Mouse (Mus musculus): ENCODE data around the gene Hps4. TPM values are rescaled to one million over a fixed set of nuclear protein-coding genes. Genes with fewer than 3 reads are reported as not detected.
"Not testable (repeated sequence)": the region's sequence is repeated elsewhere in the genome, so short reads cannot be mapped to it uniquely, and the experiment has no call there.

The Hps4 gene
- polyA plus RNA-seq, 1 experiment = 43.5 TPM

- TF ChIP-seq CTCF (conservative IDR thresholded peaks at IDR 0.05; ENCODE audit: insufficient read depth, insufficient read length, low read depth, low read length) (no peak), POLR2A (IDR thresholded peaks at IDR 0.05; ENCODE audit: low read depth, low read length) (no peak)
- Histone ChIP-seq H3K27me3 (replicated peaks; ENCODE audit: control insufficient read depth, insufficient read depth, low read length) (no peaks in the 10 kb centered on the region), H3K4me3 (ENCODE audit: insufficient read depth, low read depth, low read length) (no peak overlapping the region), H3K36me3 (ENCODE audit: control insufficient read depth, insufficient read depth, low read length) (no peaks in the 10 kb centered on the region), H3K27ac (ENCODE audit: insufficient read depth, low read depth, low read length) (no peak overlapping the region), H3K4me1 (ENCODE audit: control insufficient read depth, insufficient read depth, low read length) (no peaks in the 10 kb centered on the region)
- no peak for DNase-seq
- 62% methylated on average over 10 of the region's 10 CpGs for WGBS
These were observed 56.4 kb downstream of the Hps4 start for GRCm38 (mm10) chr5:112399284-112399683.

- TF ChIP-seq CTCF (conservative IDR thresholded peaks at IDR 0.05; ENCODE audit: insufficient read depth, insufficient read length, low read depth, low read length) (no peak), POLR2A (IDR thresholded peaks at IDR 0.05; ENCODE audit: low read depth, low read length) (no peak)
- no peak for DNase-seq
- Histone ChIP-seq H3K27me3 (replicated peaks; ENCODE audit: control insufficient read depth, insufficient read depth, low read length) (no peaks in the 10 kb centered on the region), H3K27ac (ENCODE audit: insufficient read depth, low read depth, low read length) (no peak overlapping the region), H3K4me1 (ENCODE audit: control insufficient read depth, insufficient read depth, low read length) (no peaks in the 10 kb centered on the region), H3K4me3 (ENCODE audit: insufficient read depth, low read depth, low read length) (no peak overlapping the region), H3K36me3 (ENCODE audit: control insufficient read depth, insufficient read depth, low read length) (no peaks in the 10 kb centered on the region)
- 57% methylated on average over 3 of the region's 3 CpGs for WGBS
These were observed 59.6 kb downstream of the Hps4 start for GRCm38 (mm10) chr5:112402437-112402836.

GRCm38 (mm10) chr5:112406017-112406416 is 63.1 kb downstream of the Hps4 start:
- TF ChIP-seq CTCF (conservative IDR thresholded peaks at IDR 0.05; ENCODE audit: insufficient read depth, insufficient read length, low read depth, low read length) (no peak), POLR2A (IDR thresholded peaks at IDR 0.05; ENCODE audit: low read depth, low read length) (no peak)
- no peak overlapping the region for H3K4me3 ChIP-seq (ENCODE audit: insufficient read depth, low read depth, low read length)
- no peaks in the 10 kb centered on the region for H3K36me3 ChIP-seq (ENCODE audit: control insufficient read depth, insufficient read depth, low read length)
- H3K27me3 ChIP-seq (replicated peaks; ENCODE audit: control insufficient read depth, insufficient read depth, low read length) = no peaks in the 10 kb centered on the region
- H3K27ac ChIP-seq (ENCODE audit: insufficient read depth, low read depth, low read length) = no peak overlapping the region
- DNase-seq = no peak
- no peaks in the 10 kb centered on the region for H3K4me1 ChIP-seq (ENCODE audit: control insufficient read depth, insufficient read depth, low read length)
- 57% methylated on average over 3 of the region's 3 CpGs for WGBS

- TF ChIP-seq POLR2A (IDR thresholded peaks at IDR 0.05; ENCODE audit: low read depth, low read length) (no peak), CTCF (conservative IDR thresholded peaks at IDR 0.05; ENCODE audit: insufficient read depth, insufficient read length, low read depth, low read length) (no peak)
- H3K36me3 ChIP-seq (ENCODE audit: control insufficient read depth, insufficient read depth, low read length) = no peaks in the 10 kb centered on the region
- H3K4me3 ChIP-seq (ENCODE audit: insufficient read depth, low read depth, low read length) = no peak overlapping the region
- no peak overlapping the region for H3K27ac ChIP-seq (ENCODE audit: insufficient read depth, low read depth, low read length)
- 41% methylated on average over 5 of the region's 5 CpGs for WGBS
- no peak for DNase-seq
- H3K4me1 ChIP-seq (ENCODE audit: control insufficient read depth, insufficient read depth, low read length) = no peaks in the 10 kb centered on the region
- H3K27me3 ChIP-seq (replicated peaks; ENCODE audit: control insufficient read depth, insufficient read depth, low read length) = no peaks in the 10 kb centered on the region
These were observed 66.4 kb downstream of the Hps4 start for GRCm38 (mm10) chr5:112409274-112409673.

GRCm38 (mm10) chr5:112411072-112411471 is 68.2 kb downstream of the Hps4 start:
- WGBS = 38% methylated on average over 11 of the region's 11 CpGs
- TF ChIP-seq POLR2A (IDR thresholded peaks at IDR 0.05; ENCODE audit: low read depth, low read length) (no peak), CTCF (conservative IDR thresholded peaks at IDR 0.05; ENCODE audit: insufficient read depth, insufficient read length, low read depth, low read length) (no peak)
- Histone ChIP-seq H3K36me3 (ENCODE audit: control insufficient read depth, insufficient read depth, low read length) (no peaks in the 10 kb centered on the region), H3K4me3 (ENCODE audit: insufficient read depth, low read depth, low read length) (no peak overlapping the region), H3K4me1 (ENCODE audit: control insufficient read depth, insufficient read depth, low read length) (no peaks in the 10 kb centered on the region), H3K27ac (ENCODE audit: insufficient read depth, low read depth, low read length) (no peak overlapping the region), H3K27me3 (replicated peaks; ENCODE audit: control insufficient read depth, insufficient read depth, low read length) (no peaks in the 10 kb centered on the region)
- no peak for DNase-seq

- Histone ChIP-seq H3K4me3 (ENCODE audit: insufficient read depth, low read depth, low read length) (no peak overlapping the region), H3K27ac (ENCODE audit: insufficient read depth, low read depth, low read length) (no peak overlapping the region), H3K4me1 (ENCODE audit: control insufficient read depth, insufficient read depth, low read length) (no peaks in the 10 kb centered on the region), H3K27me3 (replicated peaks; ENCODE audit: control insufficient read depth, insufficient read depth, low read length) (no peaks in the 10 kb centered on the region), H3K36me3 (ENCODE audit: control insufficient read depth, insufficient read depth, low read length) (no peaks in the 10 kb centered on the region)
- DNase-seq = no peak
- TF ChIP-seq CTCF (conservative IDR thresholded peaks at IDR 0.05; ENCODE audit: insufficient read depth, insufficient read length, low read depth, low read length) (no peak), POLR2A (IDR thresholded peaks at IDR 0.05; ENCODE audit: low read depth, low read length) (no peak)
- 9% methylated on average over 19 of the region's 19 CpGs for WGBS
These were observed 68.8 kb downstream of the Hps4 start for GRCm38 (mm10) chr5:112411514-112412335.

- WGBS = 79% methylated on average over 4 of the region's 4 CpGs
- H3K27me3 ChIP-seq (replicated peaks; ENCODE audit: control insufficient read depth, insufficient read depth, low read length); H3K4me1 ChIP-seq (ENCODE audit: control insufficient read depth, insufficient read depth, low read length); H3K27ac ChIP-seq (ENCODE audit: insufficient read depth, low read depth, low read length); H3K4me3 ChIP-seq (ENCODE audit: insufficient read depth, low read depth, low read length); DNase-seq; H3K36me3 ChIP-seq (ENCODE audit: control insufficient read depth, insufficient read depth, low read length): not testable (repeated sequence)
These were observed 69.9 kb downstream of the Hps4 start for GRCm38 (mm10) chr5:112412781-112413180.

Measured in kidney, adult 2 months (tissue).